Mouse (Mus musculus) adrenal gland (tissue): ENCODE measurements around the gene Cdh26.

Source experiments
- intact Hi-C: fragments of 180-260 bp; cut with DNase I; formaldehyde crosslinking; loops from one replicate; pipeline ENCODE4 v1.15.1; 2025
- long read RNA-seq, 2 experiments: library from polyadenylated mRNA; unstranded; transcript quantifications; one replicate each; pipeline ENCODE4 v2.0.0; 2020; ENCODE audit warnings: borderline replicate concordance in 1 of 2; ENCODE audit not compliant: insufficient replicate concordance in 1 of 2

Gene Cdh26
- long read RNA-seq, experiment 1: 0 reads
- long read RNA-seq, experiment 2: 0 reads

DNA sequence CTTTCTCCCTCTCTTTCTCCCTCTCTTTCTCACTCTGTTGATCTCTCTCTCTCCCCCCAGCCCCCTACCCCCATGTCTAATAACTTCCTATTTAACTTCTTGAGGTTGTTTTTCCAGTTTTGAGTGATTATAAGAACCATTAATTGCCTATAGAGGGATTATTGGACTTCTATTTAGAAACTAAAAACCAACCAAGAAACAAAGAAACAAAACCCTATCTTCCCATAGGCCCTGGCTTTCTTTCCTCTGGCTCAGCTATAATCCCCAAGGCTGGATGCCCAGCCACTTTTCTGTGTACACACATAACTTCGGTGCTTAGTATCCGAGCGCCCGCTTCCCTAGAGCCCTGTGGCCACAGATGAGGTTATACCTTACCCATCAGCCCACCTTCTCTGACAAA lies at the start of gene Cdh26:
Cdh26 (plus strand) TSS at position 301 of the 400 bp plus-strand sequence.
- intact Hi-C loops: no loop called here

DNA sequence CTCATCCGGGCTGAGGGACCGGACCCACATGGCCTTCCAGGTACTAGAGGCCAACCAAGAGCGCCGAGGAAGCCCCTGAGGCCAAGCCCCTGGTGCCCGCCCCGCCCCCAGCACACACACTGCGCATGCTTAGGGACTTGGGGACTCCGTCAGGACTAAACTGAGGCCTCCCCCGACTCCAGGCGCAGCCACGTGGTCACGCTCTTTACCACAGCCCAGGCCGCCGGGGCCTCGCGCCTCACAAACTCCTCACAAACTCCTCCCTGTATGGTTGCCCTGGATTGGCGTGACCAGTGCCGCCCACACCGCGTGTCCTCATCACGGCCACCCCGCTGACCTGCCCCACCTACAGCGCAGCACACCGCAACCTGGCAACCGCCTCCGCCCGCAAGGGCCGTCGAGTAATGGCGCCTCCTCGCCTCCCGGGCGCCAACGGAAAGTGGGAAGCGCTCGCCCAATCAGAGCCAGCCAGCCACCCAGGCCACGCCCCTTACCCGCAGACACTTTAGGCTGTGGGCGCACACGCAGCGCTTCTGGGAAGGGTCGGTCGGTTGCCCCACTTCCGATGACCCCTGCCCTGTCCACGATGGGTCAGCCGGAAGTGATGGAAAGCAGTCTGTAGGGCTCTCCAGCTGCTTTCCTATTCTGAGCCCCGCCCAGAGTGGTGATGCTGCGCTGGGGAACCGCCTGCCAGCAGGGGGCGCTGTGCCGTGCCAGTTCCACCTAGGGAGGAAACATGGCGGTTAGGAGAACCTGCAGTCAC lies 23.1 kb upstream of the Cdh26 start, which contains the start of gene Sycp2:
Sycp2 (minus strand) TSS at position 633 of the 763 bp plus-strand sequence.
- intact Hi-C loops: no loop called here

DNA sequence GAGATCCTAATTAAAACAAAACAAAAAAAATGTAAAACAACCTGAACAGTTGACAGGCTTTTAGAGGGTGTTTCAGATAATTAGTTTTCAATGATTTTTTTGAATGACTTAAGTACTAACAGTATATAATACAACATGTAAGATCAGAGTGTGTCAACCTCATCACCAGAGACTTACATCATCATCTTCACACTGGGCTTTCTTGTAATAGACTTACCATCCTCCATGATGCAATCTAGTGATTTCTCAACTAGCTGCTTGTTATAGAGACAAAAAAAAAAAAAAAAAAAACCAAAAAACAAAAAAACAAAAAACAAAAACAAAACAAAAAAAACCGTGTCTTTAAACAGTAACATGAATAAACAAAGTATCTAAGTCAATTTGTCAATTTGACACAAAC lies 21.3 kb upstream of the Cdh26 start:
- intact Hi-C loops: no loop called here

DNA sequence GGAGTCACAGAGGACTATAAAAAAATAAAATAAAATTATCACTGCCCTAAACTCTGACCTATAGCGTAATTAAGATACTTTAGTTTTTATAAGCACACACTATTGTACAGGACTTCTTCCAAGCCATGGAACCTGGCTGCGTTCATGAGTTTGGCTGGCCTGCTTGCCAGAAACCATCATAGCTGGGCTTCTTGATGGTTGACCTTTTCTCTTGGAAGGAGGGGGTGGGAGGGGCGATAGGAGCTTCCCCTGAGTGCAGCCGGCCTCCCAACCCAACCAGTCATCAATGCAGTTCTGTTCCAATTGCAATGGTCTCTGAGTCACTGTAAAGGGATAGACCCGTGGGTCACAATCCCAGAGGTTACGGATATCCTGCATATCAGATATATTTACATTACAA lies 20.0 kb upstream of the Cdh26 start:
- intact Hi-C loops: no loop called here

DNA sequence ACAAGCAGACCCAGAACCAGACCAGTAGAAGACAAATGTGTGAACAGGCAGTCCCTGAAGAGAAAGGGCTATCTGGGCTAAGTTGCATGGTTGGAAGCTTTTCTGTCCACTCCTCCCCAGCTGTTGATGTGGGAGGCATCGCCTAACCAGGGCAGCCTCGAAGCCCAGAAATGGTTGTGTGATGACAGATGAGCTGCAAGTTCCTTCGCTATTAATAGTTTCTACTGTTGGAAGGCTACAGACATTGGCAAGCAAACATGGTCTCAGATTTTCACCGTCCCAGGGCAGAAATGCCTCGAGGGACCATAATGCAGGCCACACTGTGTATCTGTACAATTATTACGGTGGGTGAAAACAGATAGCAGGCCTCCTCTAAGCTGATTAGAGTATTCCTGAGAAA lies 17.7 kb upstream of the Cdh26 start:
- intact Hi-C loops: no loop called here

DNA sequence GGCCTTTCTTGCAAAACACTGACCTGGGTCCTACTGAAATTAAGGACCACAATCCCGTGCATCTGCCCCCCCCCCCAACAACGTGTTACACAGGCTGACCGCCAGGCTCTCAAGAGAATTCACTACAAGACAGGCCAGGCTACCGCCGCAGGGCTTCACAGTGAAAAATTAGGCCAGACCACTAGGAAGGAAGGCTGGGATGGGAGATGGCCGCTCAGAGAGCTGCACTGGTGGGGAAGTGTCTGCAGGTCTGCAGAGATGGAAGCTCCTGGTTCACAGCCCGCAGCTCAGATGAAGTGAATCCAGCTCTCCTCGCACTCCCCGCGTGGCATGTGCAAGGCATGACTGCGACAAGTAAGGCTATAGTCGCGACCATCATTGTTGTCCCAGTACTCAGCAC lies 17.2 kb upstream of the Cdh26 start:
- intact Hi-C loops: no loop called here

DNA sequence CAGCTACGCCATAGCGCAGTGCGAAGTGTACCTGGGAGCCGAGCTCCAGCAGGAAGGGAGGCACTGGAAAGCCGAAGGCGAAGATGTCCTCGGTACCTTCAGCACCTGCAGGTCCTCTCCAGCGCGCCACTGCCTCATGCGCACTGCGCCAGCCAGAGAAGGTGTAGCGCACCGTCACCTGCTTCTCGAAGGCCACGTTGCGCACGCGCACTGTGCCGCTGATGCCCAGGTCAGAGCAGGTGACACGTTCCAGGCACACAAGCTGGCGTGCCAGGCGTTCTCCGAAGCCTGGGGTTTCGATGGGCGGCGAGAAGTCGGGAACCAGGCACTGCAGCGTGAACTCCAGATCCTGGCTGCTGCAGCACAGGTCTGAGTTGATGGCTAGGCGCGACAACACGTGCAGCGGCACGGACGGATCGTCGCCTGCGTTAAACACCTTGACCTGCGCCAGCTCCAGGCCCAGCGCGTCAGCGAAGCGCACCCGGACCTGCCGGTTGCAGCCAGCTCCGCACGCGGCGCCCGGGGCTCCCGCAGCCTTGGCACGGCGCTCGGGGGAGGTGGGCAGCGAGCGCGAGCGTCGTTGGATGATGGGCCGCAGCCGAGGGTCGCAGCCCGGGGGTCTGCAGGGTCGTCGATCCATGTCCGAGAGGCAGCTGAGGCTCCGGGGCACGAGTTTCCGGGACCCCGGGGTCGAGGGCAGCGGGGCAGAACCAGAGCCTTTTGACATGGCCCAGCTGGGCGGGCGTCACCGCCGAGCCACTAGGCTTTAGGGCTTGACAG lies 16.7 kb upstream of the Cdh26 start:
- intact Hi-C loops: no loop called here

DNA sequence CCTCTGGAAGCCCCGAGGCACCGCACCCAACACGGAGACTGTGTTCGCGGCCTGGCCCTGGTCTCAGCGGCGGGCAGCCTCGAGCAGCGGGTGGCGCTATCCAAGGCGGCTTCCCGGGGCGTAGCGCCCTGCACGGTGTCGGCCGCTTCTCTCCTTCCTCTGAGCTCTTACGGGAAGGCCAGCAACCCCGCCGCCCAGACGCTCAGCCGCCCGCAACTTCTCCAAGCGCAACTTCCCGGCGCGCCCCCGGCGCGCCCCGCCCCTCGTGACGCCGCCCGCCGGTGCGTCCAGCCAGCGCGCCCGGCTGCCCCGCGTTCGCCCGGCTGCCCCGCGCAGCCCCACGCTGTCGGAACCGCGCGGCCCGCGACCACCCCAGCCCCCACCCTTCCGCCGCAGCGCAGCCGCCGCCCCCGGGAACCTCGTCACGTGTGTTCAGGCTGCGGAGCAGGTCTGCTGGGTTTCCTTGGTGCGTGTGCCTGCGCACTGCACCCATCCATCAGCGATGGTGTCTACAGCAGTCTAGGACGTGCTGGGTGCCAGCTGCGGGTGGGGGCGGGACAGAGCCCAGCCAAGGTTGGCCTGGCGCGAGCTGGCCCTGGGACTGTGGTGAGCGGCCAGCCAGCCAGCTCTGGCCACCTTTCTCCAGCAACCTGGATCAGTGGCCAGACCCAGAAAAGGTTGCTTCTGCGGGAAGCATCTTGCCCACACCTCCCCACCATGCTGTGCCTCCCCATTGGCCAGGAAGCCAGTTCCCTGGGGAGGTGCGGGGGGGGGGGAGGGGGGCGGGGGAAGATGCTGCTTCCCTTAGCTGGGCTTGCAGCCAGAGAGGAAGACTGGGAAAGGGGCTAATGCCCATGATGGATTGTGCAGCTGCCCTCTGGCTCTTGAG lies 15.8 kb upstream of the Cdh26 start, which contains the start of the genes Ppp1r3d and Fam217b:
Ppp1r3d (minus strand) TSS at position 212 of the 889 bp plus-strand sequence.
Fam217b (plus strand) TSS at position 264 of the 889 bp plus-strand sequence.
- intact Hi-C loops: no loop called here

DNA sequence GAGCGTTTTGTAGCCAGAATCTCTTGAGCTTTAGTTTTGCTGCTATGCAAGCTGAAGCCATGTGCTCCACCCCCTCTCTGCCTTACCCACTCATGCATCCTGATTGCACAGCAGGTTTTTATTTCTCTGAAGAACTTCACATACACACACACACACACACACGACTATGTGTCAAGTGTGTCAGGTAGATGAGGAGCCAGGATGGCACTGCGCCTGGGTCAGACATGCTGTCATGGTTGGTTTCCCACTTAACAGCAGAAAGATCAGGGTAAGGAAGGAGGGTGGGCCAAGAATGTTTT lies 15.2 kb upstream of the Cdh26 start:
- intact Hi-C loops: no loop called here

DNA sequence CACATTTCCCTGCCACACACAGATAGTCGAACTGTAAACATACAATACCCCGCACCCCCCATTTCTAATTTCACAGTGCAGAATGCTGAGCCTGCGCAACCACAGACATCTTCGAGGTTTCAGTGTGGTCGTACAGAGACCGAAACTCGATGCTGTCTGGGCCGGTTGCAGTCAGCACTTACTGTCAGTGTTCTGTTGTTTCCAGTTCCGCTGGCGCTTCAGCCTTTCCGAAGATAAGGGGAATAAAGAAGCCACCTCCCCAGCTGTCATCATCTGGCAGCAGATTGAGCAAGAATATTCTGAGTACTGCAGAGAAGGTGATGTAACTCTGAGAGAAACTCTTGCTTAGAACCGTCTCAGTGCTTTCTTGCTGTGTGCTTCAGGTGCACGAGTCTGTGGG lies 13.9 kb upstream of the Cdh26 start:
- intact Hi-C loops: no loop called here

DNA sequence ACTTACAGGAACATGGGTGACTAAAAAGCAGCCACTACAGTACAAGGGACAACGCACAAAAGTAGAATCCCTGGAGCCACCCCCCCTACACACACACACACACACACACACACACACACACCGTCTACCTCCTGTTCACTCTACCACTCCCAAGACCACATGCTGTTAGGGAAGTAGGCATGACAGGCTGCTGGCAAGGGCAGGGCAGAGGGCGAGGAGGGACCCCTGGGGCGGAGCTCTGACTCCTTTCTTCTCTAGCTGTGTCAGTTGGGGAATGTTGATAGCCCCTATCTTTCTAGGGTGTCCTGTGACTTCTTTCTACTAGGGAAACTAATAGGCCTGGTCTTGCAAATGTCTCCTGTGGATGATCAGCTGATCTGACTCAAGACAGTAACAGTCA lies 13.4 kb upstream of the Cdh26 start:
- intact Hi-C loops: no loop called here

DNA sequence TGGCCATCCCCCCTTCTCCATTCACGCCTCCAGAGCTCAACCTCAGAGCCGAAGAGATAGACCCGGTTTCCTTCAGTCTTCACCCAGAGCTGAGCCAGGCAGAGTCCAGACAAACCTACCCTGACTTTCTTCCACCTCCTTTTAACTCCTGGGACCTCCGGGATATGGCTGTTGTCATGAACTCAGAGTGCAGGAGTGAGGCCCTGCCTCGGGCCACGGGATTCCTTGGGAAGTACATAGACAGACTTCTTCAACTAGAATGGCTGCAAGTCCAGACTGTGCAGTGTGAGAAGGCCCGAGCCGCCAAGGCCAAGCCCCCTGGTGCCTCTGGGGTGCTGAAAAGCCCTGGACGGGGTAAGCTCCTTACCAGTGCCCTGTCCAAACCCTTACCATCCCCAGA lies 9.8 kb upstream of the Cdh26 start:
- intact Hi-C loops: no loop called here

DNA sequence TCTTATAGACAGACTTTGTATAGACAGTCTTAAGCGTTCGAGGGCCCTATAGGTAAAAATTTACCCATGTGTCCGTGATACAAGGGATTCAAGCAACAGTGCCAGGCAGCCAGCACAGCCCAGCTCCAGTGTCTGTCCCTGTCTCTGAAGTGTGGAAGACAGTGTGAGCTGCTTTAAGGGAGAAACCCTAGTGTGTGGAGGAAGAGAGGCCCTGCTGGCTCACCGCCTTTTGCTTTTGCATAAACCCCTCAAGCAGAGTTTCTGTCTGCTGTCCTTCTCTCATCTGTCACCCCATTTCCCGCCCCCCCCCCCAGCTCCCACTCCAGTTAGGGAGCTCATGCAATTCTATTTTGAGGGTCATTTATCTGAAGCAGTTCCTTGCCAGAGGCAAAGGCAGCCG lies 8.7 kb upstream of the Cdh26 start:
- intact Hi-C loops: no loop called here

DNA sequence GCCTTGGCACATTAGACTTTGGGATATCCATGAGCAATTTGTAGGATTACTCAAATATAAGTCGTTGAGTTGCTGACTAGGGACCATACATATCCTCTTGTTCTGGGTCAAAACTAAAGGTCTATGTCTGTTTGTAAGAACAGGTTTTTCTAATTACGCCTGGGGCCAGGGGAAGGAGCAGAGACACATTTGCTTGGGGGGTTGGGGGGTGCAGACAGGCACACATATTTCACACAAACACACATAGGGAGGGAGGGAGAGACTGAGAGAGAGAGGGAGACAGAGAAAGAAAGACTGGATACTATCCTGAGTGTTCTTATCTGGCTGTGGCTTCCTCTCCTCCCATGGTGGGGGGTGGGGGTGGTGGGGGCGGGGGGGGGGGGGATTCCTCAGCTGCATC lies 8.1 kb upstream of the Cdh26 start:
- intact Hi-C loops: no loop called here

DNA sequence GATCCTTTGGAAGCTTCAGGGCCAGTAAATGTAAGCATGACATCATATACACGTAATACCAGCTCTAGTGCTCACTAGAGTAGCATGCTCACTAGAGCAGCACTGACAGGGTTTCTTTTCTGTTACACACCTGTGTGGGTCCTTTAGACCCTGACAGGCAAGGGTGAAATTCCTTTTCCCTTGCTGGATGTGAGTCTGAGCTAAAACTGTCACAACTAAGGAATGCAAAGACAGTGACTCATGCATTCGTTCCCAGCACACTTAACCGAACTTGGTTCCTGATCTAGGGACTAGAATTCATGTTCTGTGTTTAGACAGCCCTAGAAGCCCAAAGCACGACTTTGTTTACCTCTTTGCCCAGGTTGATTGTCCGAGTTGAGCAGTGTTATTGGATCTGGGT lies 7.1 kb upstream of the Cdh26 start:
- intact Hi-C loops: no loop called here

DNA sequence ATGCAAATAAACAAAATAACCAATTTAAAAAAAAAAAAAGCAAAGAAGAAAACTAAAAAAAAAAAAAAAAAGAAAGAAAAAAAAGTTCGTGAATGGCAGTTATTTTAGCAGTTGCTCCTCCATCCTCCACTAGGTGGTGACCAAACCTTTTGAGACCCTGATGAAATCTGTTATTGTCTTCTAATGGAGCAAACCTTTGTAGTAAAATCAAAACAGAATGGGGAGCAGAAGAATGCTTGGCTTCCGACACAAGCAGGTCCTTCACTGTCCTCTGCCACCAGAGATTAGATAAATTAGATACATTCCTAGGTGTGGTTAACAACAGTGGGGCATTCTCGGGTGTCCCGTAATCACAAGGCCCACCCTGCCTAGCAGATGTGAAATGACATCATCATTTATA lies 4.1 kb upstream of the Cdh26 start:
- intact Hi-C loops: no loop called here

DNA sequence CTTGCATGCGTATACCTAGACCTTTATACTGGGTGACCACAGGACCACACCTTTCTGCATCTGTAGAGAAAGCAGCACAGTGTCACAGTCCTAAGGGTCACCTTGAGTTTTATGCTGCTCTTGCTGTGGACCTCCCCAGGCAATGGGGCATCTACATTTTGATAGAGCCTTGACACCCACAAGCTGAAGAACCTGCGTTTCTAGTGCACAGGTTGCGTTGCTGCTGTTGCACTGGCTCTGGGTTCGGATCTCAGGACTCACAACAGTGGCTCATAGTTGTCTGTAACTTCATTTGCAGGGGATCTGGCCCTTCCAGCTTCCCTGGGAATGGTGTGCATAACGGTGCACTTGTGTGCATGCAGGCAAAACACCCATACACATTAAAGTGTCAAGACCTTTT lies 3.1 kb upstream of the Cdh26 start:
- intact Hi-C loops: no loop called here

DNA sequence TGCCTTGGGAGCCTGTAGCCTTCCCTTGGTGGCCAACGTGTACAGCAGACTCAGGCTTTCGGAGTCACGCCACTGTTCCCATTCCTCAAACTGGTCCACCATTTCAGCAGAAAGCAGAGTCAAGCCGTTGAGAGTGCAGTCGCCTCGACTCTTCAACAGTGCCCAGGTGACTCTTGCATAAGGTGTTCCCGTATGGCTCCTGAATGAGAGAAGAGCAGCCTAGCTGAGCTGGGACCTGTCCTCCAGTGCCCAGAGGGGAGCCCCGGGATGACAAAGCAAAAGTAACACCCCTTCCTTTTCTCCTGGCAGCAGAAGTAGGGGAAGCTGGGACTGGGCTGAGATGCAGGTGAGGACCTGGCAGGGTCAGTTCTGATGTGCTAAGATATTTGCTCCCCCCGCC lies 2.1 kb upstream of the Cdh26 start:
- intact Hi-C loops: no loop called here

DNA sequence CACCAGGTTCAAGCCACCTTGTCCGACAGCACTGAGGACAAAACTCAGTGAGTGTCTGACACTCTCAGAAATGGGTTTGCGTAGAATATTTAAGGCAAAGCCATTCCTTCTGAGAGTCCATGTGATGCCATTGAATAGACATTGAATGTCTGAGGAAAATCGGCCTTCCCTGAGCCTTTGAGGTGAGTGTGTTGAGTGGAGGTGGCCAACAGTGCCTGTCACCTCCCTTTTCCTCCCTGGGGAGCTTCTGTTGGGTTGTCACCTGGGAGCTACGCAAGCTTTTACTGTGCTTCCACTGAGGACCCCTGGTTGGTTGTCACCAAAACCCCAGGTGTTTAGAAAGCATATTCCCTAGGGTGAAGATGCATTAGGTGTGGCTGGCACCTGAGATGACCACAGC lies 1.7 kb upstream of the Cdh26 start:
- intact Hi-C loops: no loop called here

DNA sequence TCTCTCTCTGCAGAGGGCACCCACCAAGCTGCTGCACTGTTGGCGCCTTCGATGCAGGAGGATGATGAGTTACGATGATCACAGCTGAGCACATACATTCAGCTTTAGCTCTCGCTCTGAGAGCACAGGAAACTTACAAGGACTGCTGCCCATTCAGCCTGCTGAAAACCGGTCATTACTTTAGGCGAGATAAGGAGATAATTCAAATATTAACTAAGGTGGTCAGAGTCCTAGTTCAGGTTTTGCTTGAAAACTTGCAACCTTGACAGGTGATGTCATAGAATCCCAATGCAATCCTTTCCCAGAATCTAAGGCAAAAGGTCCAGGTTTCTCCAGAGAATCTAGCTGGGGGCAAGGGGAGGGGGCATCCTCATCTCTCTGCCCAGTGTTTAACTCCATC lies 905 bp upstream of the Cdh26 start:
- intact Hi-C loops: no loop called here

DNA sequence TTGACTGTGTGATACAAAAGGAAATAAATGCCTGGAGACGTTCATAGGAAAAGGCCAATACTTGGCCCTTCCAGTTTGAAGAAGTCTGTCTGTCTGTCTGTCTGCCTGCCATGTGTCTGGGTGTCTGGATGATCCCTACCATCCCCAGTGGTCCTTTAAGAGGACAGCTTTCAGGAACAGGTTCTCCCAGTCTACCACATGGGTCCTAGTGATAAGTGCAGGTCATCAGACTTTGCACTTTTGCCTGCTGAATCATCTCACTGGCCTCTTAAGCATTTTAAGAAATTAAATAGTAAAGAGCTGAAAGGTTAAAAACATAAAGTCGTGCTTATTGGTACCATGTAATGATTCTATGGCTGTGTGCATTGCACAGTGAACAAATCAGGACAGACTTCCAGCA lies 3.2 kb downstream of the Cdh26 start:
- intact Hi-C loops: no loop called here

DNA sequence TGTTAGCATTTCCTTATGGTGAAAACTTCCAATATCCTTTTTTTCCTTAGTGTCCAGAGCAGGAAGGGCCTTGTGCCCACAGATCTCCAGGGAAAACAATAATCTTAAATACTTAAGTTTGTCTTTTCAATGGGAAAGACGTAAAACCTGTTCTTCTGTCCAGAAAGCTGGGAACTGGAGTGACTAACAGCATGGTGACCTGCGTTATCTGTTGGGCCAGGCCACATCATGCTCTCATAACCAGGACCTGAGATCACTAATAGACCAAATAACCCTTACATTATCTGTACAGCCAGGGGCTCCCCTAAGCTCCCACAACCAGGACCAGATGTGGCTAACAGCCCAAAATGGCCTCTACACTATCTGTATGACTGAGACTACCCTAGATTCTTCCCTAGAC lies 3.6 kb downstream of the Cdh26 start:
- intact Hi-C loops: no loop called here
